Mouse (Mus musculus) stomach, embryonic 14.5 days (tissue): ENCODE measurements around the gene Gm3250. TPM values are rescaled to one million over a fixed set of nuclear protein-coding genes. Genes with fewer than 3 reads are reported as not detected.
"Not testable (repeated sequence)": the region's sequence is repeated elsewhere in the genome, so short reads cannot be mapped to it uniquely, and the experiment has no call there.

Source experiments
- ATAC-seq: fragments of 200-750 bp; cut with Nextera tagmentation; 2 replicates; pipeline ENCODE4 v1.8.0; 2017; ENCODE audit warnings: low read depth, moderate TSS enrichment; ENCODE audit not compliant: insufficient number of reproducible peaks, insufficient read depth, low FRiP score
- H3K27ac ChIP-seq: fragments of 300-500 bp; sonication (generic); 2 replicates; pipeline ENCODE4 v1.5.1; 2014; ENCODE audit warnings: mild to moderate bottlenecking, low read length, moderate library complexity, mixed read lengths
- H3K27me3 ChIP-seq: fragments of 300-500 bp; sonication (generic); 2 replicates; pipeline ENCODE4 v1.6.1; 2014; ENCODE audit warnings: low read length, control low read depth, mixed read lengths; ENCODE audit not compliant: control insufficient read depth, insufficient read depth
- H3K36me3 ChIP-seq: fragments of 300-500 bp; sonication (generic); 2 replicates; pipeline ENCODE4 v1.6.1; 2014; ENCODE audit warnings: mild to moderate bottlenecking, control low read depth, low read length, moderate library complexity, mixed read lengths; ENCODE audit not compliant: control insufficient read depth, insufficient read depth
- H3K4me1 ChIP-seq: fragments of 300-500 bp; sonication (generic); 2 replicates; pipeline ENCODE4 v1.6.1; 2014; ENCODE audit warnings: low read length, control low read depth, mixed read lengths; ENCODE audit not compliant: control insufficient read depth, insufficient read depth
- H3K4me2 ChIP-seq: fragments of 300-500 bp; sonication (generic); replicated peaks from 2 replicates; pipeline ENCODE4 v1.6.1; 2014; ENCODE audit warnings: low read depth, low read length, control low read depth
- H3K4me3 ChIP-seq: fragments of 300-500 bp; sonication (generic); 2 replicates; pipeline ENCODE4 v1.5.1; 2014; ENCODE audit warnings: low read depth, low read length, control low read depth
- H3K9ac ChIP-seq: fragments of 300-500 bp; sonication (generic); replicated peaks from 2 replicates; pipeline ENCODE4 v1.6.1; 2014; ENCODE audit warnings: low read depth, mild to moderate bottlenecking, control low read depth, low read length, moderate library complexity, mixed read lengths
- H3K9me3 ChIP-seq: fragments of 300-500 bp; sonication (generic); 2 replicates; pipeline ENCODE4 v1.6.1; 2016; ENCODE audit warnings: low read depth, low read length, control low read depth; ENCODE audit not compliant: control insufficient read depth
- WGBS: fragments of 180-500 bp; shearing (Covaris S2); extraction: QIAGEN DNeasy Blood & Tissue Kit; methylation state at CpG from one replicate; pipeline ENCODE4 v1.1.7; 2014; 5-methylcytosine and 5-hydroxymethylcytosine counted together
- polyA plus RNA-seq: library from polyadenylated mRNA; unstranded; fragments of >200 nt; fragmentation: Nextera tagmentation; extraction: Ambion mirVana; gene quantifications from 2 replicates; pipeline ENCODE4 v1.2.1, GENCODE M21; 2014

The Gm3250 gene
- polyA plus RNA-seq, 1 experiment from 2014 or later, result not detected

DNA sequence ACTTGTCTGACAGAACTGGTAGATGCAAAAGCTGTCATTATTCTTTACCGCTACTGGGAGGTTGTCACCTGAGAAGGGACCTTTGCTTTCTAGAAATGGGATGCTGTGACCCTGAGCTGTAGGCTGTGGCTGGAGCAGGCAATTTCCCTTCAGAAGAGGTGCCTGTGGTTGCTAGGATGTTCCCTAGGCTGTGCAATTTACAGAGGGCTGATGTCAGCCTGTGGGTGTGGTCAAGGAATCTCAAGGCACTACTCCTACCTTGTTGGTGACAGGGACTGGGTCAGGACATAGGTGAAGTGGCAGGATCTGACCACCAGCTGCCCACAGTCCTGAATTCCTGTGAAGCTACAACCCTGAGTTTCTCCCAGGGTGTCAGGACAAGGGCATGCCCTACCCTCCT is 12.6 kb downstream of the Gm3250 start:
- no peak for ATAC-seq
- Histone ChIP-seq H3K4me1 (no peaks in the 10 kb centered on the region), H3K36me3 (no peaks in the 10 kb centered on the region), H3K4me3 (no peak overlapping the region), H3K4me2 (no peak overlapping the region), H3K27ac (no peak overlapping the region), H3K9ac (no peak overlapping the region), H3K9me3 (no peaks in the 10 kb centered on the region), H3K27me3 (no peaks in the 10 kb centered on the region)
- WGBS, result 56% methylated on average over 1 of the region's 1 CpGs

- H3K27ac ChIP-seq, H3K9me3 ChIP-seq, H3K4me3 ChIP-seq, H3K4me1 ChIP-seq, ATAC-seq, H3K4me2 ChIP-seq, H3K36me3 ChIP-seq, H3K9ac ChIP-seq, H3K27me3 ChIP-seq: not testable (repeated sequence)
- no CpG with 5 or more reads among the region's 1 CpGs for WGBS
Observed at GRCm38 (mm10) chr10:77759582-77759981, 22.8 kb downstream of the Gm3250 start, which contains the start of gene Gm3233. Gm3233 (minus strand) TSS chr10:77759682.

DNA sequence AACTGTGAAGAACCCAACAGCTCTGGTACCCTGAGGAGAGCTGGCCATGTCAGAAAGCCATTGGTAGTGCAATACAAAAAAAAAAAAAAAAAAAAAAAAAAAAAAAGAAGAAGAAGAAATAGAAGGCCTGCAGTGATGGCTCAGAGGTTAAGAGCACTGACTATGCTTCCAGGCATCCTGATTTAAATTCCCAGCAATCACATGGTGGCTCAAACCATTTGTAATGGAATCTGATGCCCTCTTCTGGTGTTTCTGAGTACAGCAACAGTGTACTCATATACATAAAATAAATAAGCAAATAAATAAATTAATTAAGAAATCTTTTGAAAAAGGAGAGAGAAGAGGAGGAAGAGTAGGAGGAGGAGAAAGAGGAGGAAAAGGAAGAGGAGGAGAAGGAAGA is 28.9 kb downstream of the Gm3250 start:
- H3K4me2 ChIP-seq, result no peak overlapping the region
- no peaks in the 10 kb centered on the region for H3K4me1 ChIP-seq
- no peak overlapping the region for H3K9ac ChIP-seq
- H3K9me3 ChIP-seq, result no peaks in the 10 kb centered on the region
- no peaks in the 10 kb centered on the region for H3K27me3 ChIP-seq
- H3K27ac ChIP-seq, result no peak overlapping the region
- ATAC-seq, result no peak
- H3K4me3 ChIP-seq, result no peak overlapping the region
- no peaks in the 10 kb centered on the region for H3K36me3 ChIP-seq

GRCm38 (mm10) chr10:77752312-77752711 is 30.0 kb downstream of the Gm3250 start:
- not testable (repeated sequence) for H3K9me3 ChIP-seq, H3K27ac ChIP-seq, ATAC-seq, H3K4me3 ChIP-seq, H3K27me3 ChIP-seq, H3K36me3 ChIP-seq, H3K9ac ChIP-seq, H3K4me1 ChIP-seq, H3K4me2 ChIP-seq
- 59% methylated on average over 3 of the region's 3 CpGs for WGBS

DNA sequence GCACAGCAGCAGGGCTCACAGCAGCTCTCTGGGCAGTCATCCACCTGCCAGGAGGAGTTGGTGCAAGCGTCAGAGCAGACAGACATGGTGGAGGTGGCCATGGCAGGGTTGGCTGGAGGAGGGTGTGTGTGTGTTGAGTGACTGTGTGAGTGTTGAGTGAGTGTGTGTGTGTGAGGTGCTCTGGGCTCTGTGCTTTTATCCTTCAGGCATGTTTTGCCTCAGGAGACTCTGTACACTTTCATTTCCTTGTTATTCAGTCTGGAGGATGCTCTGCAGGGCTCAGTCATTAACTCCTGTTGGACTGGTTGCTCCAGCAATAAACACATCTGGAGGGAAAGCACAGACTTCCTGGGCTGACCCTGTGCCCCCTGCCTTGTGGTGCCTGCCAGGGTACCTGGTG is 31.1 kb downstream of the Gm3250 start, which contains the start of gene Gm9736:
Gm9736 (minus strand) TSS at position 101 of the 400 bp plus-strand sequence.
- not testable (repeated sequence) for ATAC-seq, H3K36me3 ChIP-seq, H3K4me2 ChIP-seq, H3K4me1 ChIP-seq, H3K27ac ChIP-seq, H3K9me3 ChIP-seq, H3K4me3 ChIP-seq, H3K9ac ChIP-seq, H3K27me3 ChIP-seq
- 40% methylated on average over 1 of the region's 1 CpGs for WGBS

- H3K27me3 ChIP-seq, ATAC-seq, H3K36me3 ChIP-seq, H3K27ac ChIP-seq, H3K9me3 ChIP-seq, H3K4me1 ChIP-seq, H3K9ac ChIP-seq, H3K4me3 ChIP-seq, H3K4me2 ChIP-seq: not testable (repeated sequence)
- WGBS, result 79% methylated on average over 1 of the region's 1 CpGs
Observed at GRCm38 (mm10) chr10:77750686-77751085, 31.7 kb downstream of the Gm3250 start.

- not testable (repeated sequence) for H3K9me3 ChIP-seq, H3K9ac ChIP-seq, ATAC-seq, H3K27ac ChIP-seq, H3K27me3 ChIP-seq, H3K4me1 ChIP-seq, H3K36me3 ChIP-seq, H3K4me3 ChIP-seq, H3K4me2 ChIP-seq
- WGBS, result 55% methylated on average over 4 of the region's 5 CpGs
Observed at GRCm38 (mm10) chr10:77741924-77742688, 40.2 kb downstream of the Gm3250 start, which contains the start of gene Gm18596. Gm18596 (minus strand) TSS chr10:77742638.

DNA sequence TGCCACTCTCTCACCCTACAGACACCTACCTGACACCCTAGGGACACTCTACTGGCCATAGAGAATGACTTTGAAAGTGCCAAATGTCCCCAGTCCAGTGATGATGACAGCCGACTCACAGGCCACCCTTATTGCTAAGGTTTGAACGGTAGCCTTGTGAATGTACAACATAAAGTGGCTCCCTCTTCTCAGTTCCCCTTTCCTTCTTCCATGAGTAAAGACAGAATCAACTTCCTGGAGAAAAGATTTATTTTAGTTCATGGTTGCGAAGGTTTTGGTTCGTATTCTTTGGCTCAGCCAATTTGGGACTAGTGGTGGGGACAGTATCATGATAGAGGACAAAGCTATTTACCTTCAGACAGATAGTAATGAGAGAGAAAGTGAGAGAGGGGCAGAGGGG is 43.4 kb downstream of the Gm3250 start:
- H3K36me3 ChIP-seq, result no peaks in the 10 kb centered on the region
- no peak overlapping the region for H3K4me3 ChIP-seq
- H3K9ac ChIP-seq, result no peak overlapping the region
- no peak overlapping the region for H3K4me2 ChIP-seq
- H3K4me1 ChIP-seq, result no peaks in the 10 kb centered on the region
- 90% methylated on average over 4 of the region's 4 CpGs for WGBS
- H3K27ac ChIP-seq, result no peak overlapping the region
- H3K9me3 ChIP-seq, result peaks cover 7% of the 10 kb centered on the region; the same call in 1 of the 2 replicates
- H3K27me3 ChIP-seq, result no peaks in the 10 kb centered on the region
- ATAC-seq, result no peak

GRCm38 (mm10) chr10:77735928-77736327 is 46.4 kb downstream of the Gm3250 start:
- Histone ChIP-seq H3K9me3 (peaks cover 7% of the 10 kb centered on the region; the same call in 1 of the 2 replicates), H3K36me3 (no peaks in the 10 kb centered on the region), H3K4me3 (no peak overlapping the region), H3K9ac (no peak overlapping the region), H3K27me3 (no peaks in the 10 kb centered on the region), H3K4me2 (no peak overlapping the region), H3K4me1 (no peaks in the 10 kb centered on the region), H3K27ac (no peak overlapping the region)
- WGBS, result 92% methylated on average over 1 of the region's 1 CpGs
- no peak for ATAC-seq
